Mouse (Mus musculus): ENCODE data around the gene Gpc6. TPM values are rescaled to one million over a fixed set of nuclear protein-coding genes. Genes with fewer than 3 reads are reported as not detected.
A peak's percentile ranks its signal among the peaks of the same experiment; 100 is the strongest.

Gene Gpc6
- 10 to 100 TPM in 3 of 4 experiments, 1 to 10 TPM in 1; 10.0 to 12.9 (median 10.9) TPM for total RNA-seq (2022)

GRCm38 (mm10) chr14:116924876-116925601, at the start of gene Gpc6:
TSS of gene Gpc6 (plus strand) at chr14:116925315.
- DNase-seq (ENCODE audit: low spot score in 2 of 2): peak; percentile 60 to 72

DNA sequence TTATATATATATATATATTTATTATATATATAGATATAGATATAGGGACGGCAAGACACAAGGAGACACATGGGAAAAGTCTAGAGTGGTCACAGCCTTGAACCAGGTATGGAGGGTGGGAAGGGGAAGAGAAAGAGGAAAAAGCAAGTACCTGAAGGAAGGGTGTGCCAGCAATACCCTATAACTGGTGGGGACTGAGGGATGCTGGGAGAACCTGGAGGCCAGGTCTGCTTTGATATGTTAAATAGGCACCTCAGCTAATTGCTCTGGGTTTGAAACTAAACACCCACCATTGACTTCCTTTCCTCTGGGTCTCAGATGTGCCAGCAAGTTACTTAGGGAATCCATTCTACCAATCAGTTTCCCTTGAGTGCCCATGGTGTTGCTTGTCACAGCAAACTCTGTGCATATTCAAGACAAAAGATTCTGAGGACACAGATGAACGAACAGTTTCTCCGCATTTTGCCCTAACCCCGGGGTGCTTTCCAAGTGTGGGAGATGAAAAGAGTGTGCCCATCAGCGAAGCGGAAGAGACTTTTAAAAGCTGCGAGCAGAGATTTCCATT, 42.6 kb upstream of the Gpc6 start:
- DNase-seq (ENCODE audit: low spot score in 2 of 2): no peak

GRCm38 (mm10) chr14:116894316-116894715, 30.8 kb upstream of the Gpc6 start:
- no peak for DNase-seq (ENCODE audit: low spot score in 2 of 2)

DNA sequence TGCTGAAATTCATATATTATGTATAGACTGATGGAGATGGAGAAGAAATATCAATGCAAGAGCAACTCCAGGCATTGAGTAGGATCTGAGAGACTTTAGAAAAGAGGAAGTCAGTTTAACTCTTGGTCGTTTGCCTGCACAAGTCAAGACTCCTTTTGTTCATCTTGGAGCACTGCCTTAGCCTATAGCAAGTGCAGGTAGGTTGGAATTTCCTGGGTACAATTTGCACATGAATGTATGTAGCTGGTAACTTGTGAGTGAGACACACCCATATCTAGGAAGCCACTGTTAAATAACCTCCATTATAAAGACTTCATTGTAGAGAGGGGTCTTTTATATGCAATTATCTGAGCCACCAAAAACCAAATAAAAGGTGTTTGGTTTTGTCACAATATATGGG, 27.1 kb upstream of the Gpc6 start:
- DNase-seq (ENCODE audit: low spot score in 2 of 2): no peak

DNA sequence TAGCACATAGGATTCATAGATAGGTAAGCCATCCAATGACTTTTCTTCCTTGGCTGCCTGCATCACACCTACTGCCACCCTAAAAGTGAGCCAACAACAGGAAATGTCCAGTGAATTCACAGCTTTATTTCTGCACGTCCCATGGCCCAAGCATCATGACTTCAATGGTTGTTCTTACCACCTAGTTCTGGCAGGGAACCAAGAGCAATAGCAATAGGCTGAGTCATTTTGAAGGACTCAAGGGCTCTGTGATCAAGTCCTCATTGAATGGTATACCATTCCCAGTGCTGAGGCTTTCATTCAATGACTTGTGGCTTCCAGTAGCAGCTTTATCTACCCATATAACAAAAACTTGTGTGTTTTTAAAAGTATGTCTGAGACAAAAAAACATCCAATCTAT, 13.3 kb upstream of the Gpc6 start:
- no peak for DNase-seq (ENCODE audit: low spot score in 2 of 2)

DNA sequence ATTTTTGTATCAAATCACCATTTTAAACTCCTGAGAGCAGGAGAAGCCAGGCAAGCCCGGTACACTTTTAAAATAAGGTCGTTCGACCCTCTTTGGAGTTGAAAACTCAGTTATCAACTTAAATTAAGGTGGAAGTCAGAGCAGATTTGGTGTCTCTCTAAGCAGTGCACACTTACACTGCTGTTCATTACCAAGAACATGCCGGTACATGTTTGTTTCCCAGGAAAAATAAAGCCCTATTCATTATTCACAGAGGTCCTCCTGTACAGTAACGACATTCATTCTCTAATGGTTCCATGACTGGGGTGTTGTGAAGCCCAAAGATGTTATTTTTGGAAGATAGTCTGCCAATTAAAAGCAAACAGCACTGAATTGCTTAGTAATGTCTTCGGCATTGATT, 8.2 kb upstream of the Gpc6 start:
- no peak for DNase-seq (ENCODE audit: low spot score in 2 of 2)

DNA sequence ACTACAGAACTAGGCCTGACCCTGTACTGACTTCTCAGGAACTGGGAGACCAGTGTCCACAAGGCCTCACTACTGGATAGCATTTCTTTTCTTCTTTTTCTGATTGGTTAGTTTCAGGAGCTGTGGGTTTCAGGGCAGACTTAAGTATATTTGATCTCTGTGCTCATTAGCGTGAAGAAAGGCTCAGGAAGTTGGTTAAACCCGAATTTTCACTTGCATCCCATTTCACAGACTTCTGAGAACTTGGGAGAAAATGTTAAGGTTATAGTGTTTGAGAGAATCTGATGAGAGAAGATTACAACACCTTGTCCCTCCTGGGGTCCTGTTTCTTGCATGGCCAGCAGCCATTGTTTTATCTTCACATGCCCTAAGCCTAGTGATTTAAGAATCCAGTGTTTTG, 849 bp upstream of the Gpc6 start:
- DNase-seq (ENCODE audit: low spot score in 2 of 2): no peak

DNA sequence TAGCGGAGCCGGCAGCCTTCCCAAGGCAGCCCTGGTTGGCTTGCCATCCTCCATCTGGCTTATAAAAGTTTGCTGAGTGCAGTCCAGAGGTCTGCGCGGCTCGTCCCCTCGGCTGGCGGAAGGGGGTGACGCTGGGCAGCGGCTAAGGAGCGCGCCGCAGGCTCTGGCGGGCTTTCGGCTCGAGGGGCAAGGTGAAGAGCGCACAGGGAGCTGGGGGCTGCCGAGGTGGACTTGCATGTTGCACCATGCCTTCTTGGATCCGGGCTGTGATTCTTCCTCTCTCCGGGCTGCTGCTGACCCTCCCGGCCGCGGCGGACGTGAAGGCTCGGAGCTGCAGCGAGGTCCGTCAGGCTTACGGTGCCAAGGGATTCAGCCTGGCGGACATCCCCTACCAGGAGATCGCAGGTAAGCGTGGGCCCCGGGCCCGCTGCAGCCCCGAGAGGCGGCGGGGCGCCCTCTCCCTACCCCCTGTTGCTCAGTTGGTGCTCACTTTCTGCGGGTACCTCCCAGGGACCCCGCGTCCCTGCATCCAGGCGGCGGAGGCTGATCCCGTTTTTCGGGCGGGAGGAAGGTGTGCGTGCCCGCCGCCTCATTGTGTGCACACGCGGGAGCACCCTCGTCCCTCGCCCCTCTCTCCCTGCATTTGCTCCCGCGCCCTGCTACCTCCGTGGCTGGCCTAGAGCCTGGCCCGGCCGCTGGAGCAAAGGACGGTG, 732 bp downstream of the Gpc6 start:
- peak in 1 of 2 experiments; percentile 17 for DNase-seq (ENCODE audit: low spot score in 2 of 2)

- peak; percentile 39 to 54 for DNase-seq (ENCODE audit: low spot score in 2 of 2)
Observed at GRCm38 (mm10) chr14:116926404-116927171, 1.5 kb downstream of the Gpc6 start.

GRCm38 (mm10) chr14:116927341-116928315, 2.5 kb downstream of the Gpc6 start:
- DNase-seq (ENCODE audit: low spot score in 2 of 2): no peak

GRCm38 (mm10) chr14:116928395-116928794, 3.3 kb downstream of the Gpc6 start:
- no peak for DNase-seq (ENCODE audit: low spot score in 2 of 2)

GRCm38 (mm10) chr14:116928796-116929529, 3.8 kb downstream of the Gpc6 start:
- no peak for DNase-seq (ENCODE audit: low spot score in 2 of 2)

GRCm38 (mm10) chr14:116933825-116934224, 8.7 kb downstream of the Gpc6 start:
- no peak for DNase-seq (ENCODE audit: low spot score in 2 of 2)

GRCm38 (mm10) chr14:116937910-116938560, 12.9 kb downstream of the Gpc6 start:
- peak in 1 of 2 experiments; percentile 15 for DNase-seq (ENCODE audit: low spot score in 2 of 2)

DNA sequence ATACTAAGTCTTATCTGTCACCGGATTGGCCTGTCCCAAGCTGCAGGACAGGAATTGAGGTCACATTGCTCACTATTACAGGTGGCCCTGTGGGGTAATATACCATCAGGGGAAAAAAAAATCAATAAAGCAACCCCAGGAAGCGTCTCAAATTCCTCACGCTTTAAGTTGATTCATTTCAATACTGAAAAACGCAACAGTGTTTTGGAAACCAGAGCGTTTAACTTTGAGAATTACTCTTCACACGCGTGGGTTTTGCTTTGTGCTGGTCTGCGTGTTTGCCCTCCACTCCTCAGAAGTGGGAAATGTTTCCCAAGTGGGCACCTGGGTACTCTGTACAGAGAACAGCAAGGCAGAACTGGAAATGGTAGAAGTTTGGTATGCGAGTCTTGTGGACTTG, 13.6 kb downstream of the Gpc6 start:
- no peak for DNase-seq (ENCODE audit: low spot score in 2 of 2)

- no peak for DNase-seq (ENCODE audit: low spot score in 2 of 2)
Observed at GRCm38 (mm10) chr14:116939561-116939960, 14.4 kb downstream of the Gpc6 start.

DNA sequence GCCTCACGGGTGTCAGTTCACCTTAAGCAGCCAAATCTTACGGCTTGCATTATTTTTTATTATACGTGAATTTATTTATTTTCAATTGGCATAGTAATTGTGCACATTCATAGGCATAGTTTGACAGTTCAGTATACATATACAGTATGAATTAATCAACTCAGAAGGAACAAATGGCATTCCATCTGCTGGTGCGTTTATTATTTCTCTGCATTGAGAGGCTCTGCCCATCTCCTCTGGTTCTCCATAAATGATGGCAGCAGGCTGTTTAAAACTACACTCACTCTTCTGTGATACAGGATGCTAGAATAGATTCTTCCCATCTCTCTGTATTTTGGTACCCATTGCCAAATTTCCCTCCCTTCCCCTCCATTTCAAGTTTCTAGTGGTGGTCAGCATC, 16.7 kb downstream of the Gpc6 start:
- no peak for DNase-seq (ENCODE audit: low spot score in 2 of 2)

DNA sequence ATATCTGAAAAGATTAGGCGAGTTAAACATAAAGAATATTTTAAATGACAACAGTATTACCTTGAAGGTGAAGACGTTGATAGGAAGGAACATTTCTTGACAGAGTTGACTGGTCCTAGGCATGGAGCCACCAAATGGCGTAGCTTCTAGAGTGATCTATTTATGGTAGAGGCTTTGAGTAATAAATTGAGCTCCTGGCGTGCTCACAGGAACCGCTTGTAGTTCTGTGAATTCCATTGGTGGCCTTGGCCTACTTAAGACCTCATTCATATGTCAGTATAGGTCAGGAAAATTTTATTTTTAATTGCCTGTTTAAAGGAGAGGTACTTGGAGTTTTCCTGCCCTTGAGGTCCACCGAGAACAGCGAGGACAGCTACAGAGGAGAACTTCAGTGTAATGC, 18.6 kb downstream of the Gpc6 start:
- DNase-seq (ENCODE audit: low spot score in 2 of 2): no peak

- no peak for DNase-seq (ENCODE audit: low spot score in 2 of 2)
Observed at GRCm38 (mm10) chr14:116945975-116946374, 20.9 kb downstream of the Gpc6 start.

All from layer of hippocampus, adult 8-10 months (tissue).